Mouse (Mus musculus): ENCODE data around the gene Ssu72.
"Not testable (repeated sequence)": the region's sequence is repeated elsewhere in the genome, so short reads cannot be mapped to it uniquely, and the experiment has no call there.

Gene Ssu72

DNA sequence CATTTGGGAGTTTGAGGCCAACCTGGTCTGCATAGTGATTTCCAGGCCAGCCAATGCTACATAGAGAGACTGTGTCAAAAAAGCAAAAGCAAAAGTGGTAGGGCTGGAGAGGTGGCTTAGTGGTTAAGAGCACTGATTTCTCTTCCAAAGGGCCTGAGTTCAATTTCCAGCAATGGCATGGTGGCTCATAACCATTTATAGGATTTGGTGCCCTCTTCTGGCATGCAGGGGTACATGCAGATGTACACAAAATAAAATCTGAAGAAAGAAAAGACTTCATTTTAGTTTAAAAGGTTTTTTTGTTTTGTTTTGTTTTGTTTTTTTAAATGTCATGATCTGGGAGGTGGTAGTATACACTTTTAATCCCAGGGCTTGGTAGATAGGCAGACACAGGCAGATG is 4.2 kb upstream of the Ssu72 start:
- DNase-seq (ENCODE audit: low read depth, low spot score): peak; percentile 73

DNA sequence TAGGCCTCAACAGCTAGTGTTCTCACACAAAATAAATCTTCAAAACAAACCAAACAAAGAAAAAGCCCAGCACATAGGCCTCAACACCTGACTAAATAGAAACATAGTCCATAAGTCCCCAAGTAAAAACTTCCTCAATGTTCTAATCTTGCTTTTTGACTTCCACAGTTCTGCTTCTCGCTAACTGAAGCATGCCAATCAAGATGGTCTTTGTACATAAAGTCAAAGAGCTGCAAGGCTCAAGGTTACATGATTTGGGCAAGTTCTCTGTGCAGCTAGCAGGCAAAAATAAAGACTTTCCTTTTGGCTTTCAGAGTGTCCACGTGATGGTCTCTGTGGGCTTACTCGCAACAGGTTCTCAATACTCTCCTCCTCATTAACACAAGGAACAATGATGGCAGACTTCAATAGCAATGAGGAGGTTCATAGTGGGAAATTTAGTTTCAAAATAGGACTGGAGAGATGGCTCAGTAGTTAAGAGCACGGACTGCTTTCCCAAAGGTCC is 1.1 kb upstream of the Ssu72 start:
- DNase-seq (ENCODE audit: low read depth, low spot score): no peak

DNA sequence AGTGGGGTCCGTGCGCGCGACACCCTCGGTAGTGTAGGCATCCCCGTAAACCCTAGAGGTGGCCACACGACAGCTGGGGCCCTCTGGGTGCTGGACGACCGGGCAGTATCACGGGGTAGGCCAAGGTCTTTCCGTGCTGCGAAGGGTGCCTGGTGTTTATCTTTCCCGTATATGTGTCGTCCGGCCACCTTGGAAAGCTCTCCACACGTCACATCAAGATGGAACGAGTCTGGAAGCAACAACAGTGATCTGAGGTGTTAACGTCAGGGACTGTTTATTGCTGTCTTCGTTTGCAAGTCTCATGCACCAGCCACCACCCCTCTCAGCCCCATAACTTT is 961 bp downstream of the Ssu72 start:
- DNase-seq (ENCODE audit: low read depth, low spot score): peak; percentile 17

DNA sequence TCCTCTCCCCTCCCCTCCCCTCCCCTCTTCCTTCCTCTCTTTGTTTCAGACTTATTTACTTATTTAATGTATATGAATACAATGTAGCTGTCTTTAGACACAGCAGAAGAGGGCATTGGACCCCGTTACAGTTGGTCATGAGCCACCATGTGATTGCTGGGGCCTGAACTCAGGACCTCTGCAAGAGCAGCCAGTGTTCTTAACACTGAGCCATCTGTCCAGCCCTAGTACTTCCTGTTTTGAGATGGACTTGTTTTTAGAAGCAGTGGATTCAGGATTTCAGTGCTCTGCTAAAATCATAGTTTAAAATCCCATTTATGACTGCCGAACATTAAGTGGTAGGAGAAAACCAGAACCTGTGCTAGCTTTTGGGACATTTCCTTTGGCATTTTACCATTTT is 4.0 kb downstream of the Ssu72 start:
- peak; percentile 29 for DNase-seq (ENCODE audit: low read depth, low spot score)

DNA sequence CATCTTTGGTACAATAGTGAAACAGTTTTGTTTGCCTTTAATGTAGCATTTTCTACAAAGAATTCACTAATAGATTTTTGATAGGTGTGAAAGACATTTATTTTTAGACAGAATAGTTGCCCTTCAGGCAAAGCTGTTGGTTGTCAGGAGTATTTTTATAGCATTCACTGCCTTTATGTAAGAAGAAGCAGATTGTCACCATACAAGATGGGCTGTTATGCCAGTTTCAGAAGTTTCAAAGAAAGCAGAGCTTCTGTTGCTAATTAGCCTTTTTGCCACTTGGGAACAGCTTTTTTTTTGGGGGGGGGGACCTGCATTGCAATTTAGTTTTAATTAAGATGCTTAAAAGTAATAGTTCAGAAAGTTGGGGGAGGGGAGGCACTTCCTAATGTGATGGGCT is 4.4 kb downstream of the Ssu72 start:
- peak; percentile 47 for DNase-seq (ENCODE audit: low read depth, low spot score)

DNA sequence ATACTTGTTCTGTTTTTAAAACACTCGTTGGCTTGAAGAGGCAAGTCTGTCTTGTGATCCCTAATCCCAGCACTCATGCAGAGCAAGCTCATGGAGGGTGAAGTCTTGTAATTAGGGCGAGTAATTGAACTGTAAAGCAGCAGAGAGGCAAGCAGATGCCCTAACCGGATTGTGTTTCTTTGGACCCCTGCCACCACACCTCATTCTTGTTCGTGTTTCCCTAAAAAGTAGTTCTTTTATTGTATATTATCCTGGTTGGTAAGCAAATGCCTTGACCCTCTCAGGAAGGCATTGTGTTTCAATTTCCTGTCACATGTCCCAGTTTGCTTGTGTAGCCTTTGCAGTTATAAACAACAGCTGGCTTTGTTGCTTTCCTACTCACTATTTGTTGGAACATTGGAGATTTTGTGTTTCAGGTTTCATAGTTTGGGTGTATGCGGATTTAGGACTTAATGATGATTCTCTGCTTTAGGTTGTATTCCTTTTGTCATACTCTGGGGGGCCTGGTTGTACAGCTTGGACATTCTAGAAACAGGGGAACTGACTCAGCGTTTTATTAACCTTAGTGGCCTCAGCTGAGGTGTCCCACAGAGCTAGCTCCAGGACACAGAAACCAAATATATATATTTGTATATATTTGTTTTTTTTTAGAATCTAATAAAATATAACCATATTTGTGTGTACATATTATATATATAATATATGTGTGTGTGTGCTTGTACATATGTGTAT is 6.1 kb downstream of the Ssu72 start:
- peak; percentile 59 for DNase-seq (ENCODE audit: low read depth, low spot score)

DNA sequence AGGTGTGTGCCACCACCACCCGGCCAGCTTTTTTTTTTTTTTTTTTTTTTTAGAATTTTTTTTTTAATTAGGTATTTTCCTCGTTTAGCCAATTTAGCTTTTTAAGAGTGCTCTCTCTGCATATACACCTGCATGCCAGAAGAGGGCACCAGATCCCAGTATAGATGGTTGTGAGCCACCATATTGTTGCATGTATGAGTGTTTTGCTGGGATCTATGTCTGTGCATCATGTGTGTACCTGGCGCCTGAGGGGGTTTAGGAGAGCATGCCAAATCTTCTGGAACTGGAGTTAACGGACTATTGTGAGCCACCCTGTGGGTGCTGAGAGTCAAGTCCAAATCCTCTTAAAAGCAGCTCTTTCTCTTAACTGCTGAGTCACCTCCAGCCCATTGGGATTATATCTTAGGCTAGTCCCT is 17.1 kb downstream of the Ssu72 start:
- peak; percentile 62 for DNase-seq (ENCODE audit: low read depth, low spot score)

DNA sequence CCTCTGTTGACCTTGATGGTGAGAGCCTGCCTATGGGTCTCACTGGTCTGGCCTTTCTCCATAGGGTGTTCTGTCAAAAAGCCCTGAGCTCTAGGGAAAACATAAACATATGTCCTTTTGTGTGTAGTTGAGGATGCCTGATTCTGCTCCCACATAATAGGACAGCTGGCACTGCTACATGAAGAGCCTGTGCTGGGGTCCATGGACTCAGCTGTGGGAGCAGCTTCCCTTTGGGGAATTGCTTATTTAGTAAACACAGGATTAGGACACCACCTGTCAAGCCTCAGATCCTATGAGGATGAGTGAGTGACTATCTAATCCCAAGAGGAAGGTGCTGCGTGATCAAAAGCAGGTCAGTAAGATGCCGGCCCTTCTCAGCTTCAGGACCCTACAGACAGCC is 23.4 kb downstream of the Ssu72 start:
- DNase-seq (ENCODE audit: low read depth, low spot score): no peak

DNA sequence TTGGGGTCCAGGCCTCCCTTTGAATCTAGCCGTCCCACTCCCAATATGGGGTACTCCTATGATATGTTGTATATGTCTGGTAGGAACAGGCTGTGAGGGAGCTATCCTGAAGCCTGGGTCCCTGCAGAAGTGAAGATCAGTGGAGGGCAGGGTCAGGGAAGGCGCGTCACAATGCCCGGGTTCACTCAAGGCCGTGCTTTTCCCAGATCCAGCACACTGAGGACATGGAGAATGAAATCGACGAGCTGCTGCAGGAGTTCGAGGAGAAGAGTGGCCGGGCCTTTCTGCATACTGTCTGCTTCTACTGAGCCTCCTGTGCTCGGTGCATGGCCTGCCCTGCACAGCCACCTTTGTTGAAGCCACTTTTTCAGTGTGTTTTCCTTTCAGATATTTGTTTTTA is 28.7 kb downstream of the Ssu72 start:
- DNase-seq (ENCODE audit: low read depth, low spot score): no peak

DNA sequence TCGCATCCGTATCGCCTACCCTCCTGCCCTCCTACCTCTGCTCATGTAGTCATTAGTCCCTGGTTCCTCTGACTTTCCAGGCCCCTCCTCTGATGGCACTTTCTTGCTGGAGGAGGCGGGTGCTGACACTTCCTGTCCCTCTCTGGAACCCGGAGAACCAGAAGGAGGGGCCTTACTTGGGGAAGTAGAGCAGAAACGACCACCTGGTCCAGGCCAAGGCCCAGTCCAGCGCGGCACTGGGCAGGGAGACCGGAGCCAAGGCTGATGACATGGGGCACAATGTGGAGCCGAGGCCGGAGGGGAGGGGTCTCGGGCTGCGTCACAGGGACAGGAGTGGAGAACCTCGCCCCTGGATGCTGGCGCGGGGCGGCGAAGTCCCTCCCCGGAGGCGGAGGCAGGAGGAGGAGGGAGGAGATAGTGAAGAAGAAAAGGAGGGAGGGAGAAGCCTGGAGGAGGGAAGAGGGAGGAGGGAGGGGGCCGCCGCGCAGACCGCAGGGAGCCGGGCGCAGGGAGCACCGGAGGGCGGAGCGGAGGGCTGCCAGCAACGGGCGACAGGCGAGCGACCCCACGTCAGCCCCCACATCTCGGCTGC is 29.8 kb downstream of the Ssu72 start, which contains the start of gene Tmem240:
Gene Tmem240 (plus strand): TSS at position 451 of the 592 bp plus-strand sequence.
- DNase-seq (ENCODE audit: low read depth, low spot score): peak; percentile 97

DNA sequence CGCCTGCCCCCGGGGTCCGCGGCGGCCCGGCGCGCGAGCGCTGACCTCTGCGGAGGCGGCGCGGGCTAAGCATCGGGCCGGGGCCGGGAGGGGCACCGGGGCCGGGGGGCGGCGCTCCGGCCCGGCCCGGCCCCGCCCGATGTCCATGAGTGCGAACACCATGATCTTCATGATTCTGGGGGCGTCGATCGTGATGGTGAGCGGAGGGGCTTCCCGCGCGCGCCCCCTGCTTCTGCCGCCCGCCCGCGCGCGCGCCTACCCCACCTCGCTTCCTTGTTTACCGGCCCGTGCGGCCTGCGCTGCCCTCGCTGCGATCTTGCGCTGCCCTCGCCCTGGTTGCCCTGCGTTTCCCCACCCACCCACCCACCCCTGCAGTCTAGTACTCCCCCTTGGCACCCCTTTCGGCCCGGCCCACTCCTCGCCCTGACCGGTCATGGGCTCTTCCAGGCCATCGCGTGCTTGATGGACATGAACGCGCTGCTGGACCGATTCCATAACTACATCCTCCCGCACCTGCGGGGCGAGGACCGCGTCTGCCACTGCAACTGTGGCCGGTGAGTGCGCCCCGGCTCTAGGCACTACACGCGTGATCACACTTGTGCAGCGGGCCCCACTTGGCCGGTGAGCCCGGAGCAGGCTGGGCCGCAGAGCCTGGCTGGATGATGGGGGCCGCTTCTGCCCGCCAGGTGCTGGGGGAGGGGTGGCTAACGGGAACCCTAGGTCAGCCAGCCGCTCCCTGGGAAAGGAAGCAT is 30.5 kb downstream of the Ssu72 start:
- peak; percentile 87 for DNase-seq (ENCODE audit: low read depth, low spot score)

DNA sequence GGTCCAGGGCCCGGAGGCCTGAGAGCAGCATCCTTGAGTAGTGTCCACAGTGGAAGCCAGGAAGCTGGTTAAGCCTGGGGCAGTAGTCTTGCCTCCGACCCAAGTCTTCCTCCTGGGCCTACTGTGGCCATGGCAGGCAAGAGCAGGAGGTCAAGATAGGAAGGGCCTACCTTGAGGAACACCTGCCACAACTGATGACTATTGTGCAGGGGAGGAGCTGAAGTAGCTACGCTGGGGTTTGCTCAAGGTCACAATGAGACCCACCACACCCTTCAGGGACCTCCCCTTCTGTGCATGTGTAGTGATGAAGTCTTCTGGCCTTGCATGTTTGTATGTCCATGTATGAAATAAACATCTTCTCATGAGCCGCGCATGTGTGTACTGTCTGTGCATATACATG is 31.2 kb downstream of the Ssu72 start:
- DNase-seq (ENCODE audit: low read depth, low spot score): peak; percentile 42

DNA sequence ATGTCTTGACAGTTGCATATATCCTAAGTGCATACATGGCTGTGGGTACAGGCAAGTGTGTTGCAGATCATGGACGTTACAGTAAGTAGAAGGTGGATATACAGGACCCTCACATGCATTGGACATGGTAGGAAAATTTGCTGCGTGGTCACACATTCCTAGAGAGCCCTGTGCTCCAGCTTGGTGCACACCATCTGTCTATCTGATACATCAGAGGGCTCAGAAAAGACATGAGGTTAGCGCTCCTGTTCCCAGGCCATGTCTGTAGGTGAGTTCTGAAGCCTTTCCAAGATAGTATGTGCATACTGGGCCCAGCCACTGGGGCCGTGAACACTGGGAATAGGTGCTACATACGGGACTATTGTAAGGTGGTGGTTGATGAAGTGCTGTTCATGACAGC is 31.8 kb downstream of the Ssu72 start:
- peak; percentile 26 for DNase-seq (ENCODE audit: low read depth, low spot score)

DNA sequence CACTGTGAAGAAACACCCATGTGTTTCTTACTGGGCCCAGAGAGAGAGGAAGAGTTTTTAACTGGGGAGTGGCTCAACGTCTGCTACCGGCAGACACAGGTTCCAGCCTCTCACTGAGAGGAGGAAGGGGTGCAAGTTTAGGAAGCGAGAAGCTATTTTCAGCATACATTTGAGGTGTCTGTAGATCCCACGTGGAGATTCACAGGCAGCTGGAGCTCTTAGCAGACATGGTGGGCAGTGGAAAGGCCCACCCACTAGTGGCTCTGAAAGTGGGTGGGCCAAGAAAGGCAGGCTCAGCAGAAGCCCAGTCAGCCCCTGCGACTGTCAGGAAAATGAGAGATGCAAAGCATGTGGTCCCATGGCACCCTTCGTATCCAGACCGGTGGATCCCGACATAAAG is 33.7 kb downstream of the Ssu72 start:
- DNase-seq (ENCODE audit: low read depth, low spot score): peak; percentile 83

DNA sequence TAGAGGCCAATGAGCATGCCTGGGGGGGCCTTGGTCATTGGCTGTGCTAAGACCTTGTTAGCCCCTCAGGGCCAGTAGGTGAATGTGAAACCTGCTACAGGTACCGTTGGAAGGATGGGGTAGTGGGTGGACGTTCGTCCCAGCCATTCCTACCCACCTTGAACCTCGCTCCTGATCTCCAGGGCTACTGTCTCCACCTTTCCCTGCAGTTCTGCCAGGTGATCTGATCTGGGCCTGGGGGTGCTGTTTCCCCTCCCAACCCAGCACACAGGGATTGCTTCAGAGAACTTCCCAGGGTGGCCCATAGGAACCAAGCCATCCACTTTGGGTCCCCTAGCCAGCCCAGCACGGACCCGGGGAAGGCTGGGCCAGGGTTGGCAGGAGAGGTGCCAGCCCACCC is 34.6 kb downstream of the Ssu72 start:
- DNase-seq (ENCODE audit: low read depth, low spot score): no peak

DNA sequence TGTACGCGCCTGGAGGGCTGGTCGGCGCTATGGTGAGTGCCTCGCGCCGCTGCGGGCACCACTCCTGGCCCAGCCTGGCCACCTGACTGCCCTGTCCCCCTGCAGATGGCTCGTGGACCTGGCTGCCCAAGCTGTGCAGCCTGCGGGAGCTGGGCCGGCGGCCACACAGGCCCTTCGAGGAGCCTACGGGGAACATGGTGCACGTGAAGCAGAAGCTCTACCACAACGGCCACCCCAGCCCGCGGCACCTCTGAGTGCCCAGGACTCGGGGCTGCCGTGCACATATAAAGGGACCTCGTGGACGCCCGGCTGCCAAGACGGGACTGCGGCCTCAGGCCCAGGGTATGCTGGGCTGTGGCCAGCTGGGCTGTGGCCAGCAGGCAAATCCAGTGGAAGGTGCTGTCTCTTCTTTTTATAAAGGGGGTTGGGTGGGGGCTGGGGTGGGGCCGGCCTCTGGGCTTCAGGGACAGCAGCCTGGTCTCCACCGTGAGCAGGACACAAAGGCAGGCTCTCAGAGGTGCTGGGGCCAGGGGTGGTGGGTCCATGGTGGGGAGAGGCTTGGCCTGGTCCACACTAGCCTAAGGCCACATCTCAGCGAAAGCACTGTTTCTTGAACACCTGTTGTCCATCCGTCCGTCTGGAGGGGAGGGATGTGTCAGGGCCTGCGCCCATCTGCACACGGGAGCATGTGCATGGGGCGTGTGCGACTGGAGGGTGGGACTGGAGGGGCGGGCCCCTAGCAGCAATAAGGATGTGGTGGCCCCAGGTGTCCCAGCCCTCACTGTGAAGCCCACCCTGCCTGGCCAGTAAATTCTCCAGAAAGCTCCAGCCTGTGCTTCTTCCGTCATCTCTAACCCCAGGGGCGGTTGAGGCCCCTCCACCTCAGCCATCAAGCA is 35.4 kb downstream of the Ssu72 start:
- peak; percentile 86 for DNase-seq (ENCODE audit: low read depth, low spot score)

DNA sequence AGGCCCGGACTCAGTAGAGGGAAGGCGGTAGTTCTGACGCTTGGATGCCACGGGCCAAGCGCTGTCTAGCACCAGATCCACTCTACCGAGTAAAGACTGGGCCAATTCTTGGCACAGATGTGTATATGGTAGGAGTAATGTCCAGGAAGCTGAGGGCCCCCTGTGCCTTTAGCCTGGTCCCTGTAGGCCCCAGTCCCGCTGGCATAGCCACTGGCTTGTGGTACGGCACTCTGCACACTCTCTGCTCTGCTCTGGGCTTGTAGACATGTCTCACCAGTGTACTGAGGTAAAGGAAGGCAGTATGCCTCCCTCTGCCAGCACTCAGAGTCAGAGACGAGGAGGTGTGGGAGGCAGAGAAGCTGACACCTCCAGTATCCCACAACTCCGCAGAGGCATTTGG is 36.1 kb downstream of the Ssu72 start:
- DNase-seq (ENCODE audit: low read depth, low spot score): not testable (repeated sequence)

DNA sequence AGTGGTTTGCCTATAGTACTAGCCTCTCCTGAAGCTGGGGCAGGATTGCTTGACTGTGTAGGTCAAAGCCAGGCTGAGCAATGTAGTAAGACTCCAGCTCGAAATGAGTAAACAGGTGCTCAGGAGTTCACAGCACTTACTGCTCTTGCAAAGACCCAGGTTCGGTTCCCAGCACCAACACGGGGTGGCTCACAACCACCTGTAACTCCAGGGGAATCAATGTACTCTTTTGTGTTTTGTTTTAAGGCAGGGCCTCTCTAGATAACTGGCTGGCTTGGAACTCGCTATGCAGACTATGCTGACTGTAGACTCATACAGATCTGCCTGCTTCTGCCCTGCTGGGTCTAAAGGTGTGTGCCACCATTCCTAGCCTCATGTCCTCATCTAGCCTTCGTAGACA is 38.1 kb downstream of the Ssu72 start:
- no peak for DNase-seq (ENCODE audit: low read depth, low spot score)

DNA sequence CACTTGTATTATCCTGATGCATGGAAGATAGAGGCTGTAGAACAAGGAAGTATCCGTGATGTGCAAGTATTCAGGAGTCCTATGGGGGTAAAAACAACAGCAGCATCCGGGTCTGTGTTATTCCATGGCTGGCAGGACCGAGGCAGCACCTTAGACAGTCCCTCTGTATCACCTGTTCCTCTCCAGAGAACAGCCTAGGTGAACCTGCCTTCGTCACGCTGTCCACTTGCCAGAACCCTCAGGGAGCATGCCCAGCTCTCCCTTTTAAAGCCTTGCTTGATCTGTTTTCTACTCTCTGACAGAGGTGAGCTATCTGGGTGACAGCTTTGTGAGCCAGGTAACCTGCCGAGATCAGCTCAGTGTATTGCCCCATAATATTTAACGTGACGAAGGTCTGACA is 39.9 kb downstream of the Ssu72 start:
- DNase-seq (ENCODE audit: low read depth, low spot score): peak; percentile 68

DNA sequence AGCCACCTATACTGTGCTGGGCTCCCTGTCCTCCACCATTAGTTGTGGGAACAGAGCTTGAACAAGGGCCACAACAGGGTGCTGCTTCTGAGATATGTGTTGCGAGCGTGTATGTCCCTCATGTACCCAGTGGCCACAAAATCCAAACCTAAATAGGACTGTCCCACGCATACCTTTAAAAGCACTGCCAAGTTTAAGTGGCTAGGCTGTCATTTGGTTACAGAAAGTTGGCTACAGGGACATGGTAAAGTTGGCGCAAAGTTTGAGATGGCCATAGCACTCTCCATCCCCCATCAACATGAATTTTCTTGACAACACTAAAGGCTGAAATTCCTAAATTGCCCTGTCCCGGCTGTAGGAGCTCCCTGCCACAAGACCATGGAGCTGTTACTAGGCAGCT is 40.5 kb downstream of the Ssu72 start:
- no peak for DNase-seq (ENCODE audit: low read depth, low spot score)

DNA sequence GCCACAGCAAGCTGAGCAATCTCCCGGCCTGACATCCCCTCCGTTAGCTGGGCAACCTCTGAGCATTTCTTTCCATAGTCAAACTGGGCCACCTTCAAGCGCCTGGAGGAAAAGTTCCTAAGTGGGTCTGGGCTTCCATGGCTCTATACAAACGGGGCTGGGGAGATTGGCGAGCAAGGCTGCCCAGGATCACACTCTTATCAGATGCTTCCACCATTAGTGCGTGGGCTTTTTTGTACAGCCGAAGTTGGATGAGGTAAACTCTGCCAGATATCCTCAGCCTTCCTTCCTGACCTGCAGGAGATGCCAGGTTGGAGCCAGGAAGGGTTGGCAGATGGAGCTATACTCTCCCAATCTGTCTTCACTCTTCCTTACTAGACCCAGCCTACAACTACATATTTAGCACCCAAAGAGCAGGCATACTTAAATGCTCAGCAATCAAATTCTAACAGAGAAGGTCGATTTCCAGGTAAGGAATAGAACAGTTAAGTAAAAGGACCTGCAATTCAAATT is 41.5 kb downstream of the Ssu72 start:
- DNase-seq (ENCODE audit: low read depth, low spot score): peak; percentile 96
